Mouse (Mus musculus) cerebellum, adult 2 months (tissue): ENCODE measurements around the gene Rs1. TPM values are rescaled to one million over a fixed set of nuclear protein-coding genes. Genes with fewer than 3 reads are reported as not detected.
A peak's percentile ranks its signal among the peaks of the same experiment; 100 is the strongest.
"Not testable (repeated sequence)": the region's sequence is repeated elsewhere in the genome, so short reads cannot be mapped to it uniquely, and the experiment has no call there.

Source experiments
- DNase-seq, 2 experiments: peaks; one replicate each; pipeline ENCODE4 v3.0.0; 2021
- H3K27ac ChIP-seq: fragments of 200-500 bp; 2 replicates; pipeline ENCODE4 v1.5.1; 2012; ENCODE audit warnings: low read length, control low read depth, inconsistent platforms; ENCODE audit not compliant: insufficient read depth
- H3K27me3 ChIP-seq: fragments of 200-500 bp; 2 replicates; pipeline ENCODE4 v1.6.1; 2012; ENCODE audit warnings: inconsistent platforms, mild to moderate bottlenecking, low read length, moderate library complexity; ENCODE audit not compliant: control insufficient read depth, insufficient read depth
- H3K4me1 ChIP-seq: fragments of 200-500 bp; 2 replicates; pipeline ENCODE4 v1.6.1; 2011; ENCODE audit warnings: low read length; ENCODE audit not compliant: control insufficient read depth, insufficient read depth
- H3K4me3 ChIP-seq: fragments of 200-500 bp; replicated peaks from 2 replicates; pipeline ENCODE3; 2011; ENCODE audit warnings: mild to moderate bottlenecking, low read depth, low read length, control low read depth; ENCODE audit not compliant: insufficient read depth
- CTCF ChIP-seq: fragments of 200-500 bp; IDR thresholded peaks from 2 replicates; pipeline ENCODE4 v1.5.1; 2011; ENCODE audit warnings: low read depth, mild to moderate bottlenecking, control low read depth, low read length, moderate library complexity, borderline replicate concordance; ENCODE audit not compliant: insufficient read depth
- POLR2A ChIP-seq: fragments of 200-500 bp; IDR thresholded peaks from 2 replicates; pipeline ENCODE4 v1.6.1; 2011; ENCODE audit warnings: low read length, control low read depth, borderline replicate concordance; ENCODE audit not compliant: insufficient read depth
- WGBS: fragments of 180-500 bp; shearing (Covaris S2); methylation state at CpG from one replicate; pipeline ENCODE4 v1.1.7; 2018; 5-methylcytosine and 5-hydroxymethylcytosine counted together
- polyA plus RNA-seq: library from polyadenylated mRNA; depleted of rRNA; stranded (reverse); fragments of >200 nt; gene quantifications from 2 replicates; pipeline ENCODE4 v1.2.3, GENCODE M21; 2012; rRNA removed

Rs1 gene
- 0.08 and 0.11 TPM in 2 replicates for polyA plus RNA-seq

DNA sequence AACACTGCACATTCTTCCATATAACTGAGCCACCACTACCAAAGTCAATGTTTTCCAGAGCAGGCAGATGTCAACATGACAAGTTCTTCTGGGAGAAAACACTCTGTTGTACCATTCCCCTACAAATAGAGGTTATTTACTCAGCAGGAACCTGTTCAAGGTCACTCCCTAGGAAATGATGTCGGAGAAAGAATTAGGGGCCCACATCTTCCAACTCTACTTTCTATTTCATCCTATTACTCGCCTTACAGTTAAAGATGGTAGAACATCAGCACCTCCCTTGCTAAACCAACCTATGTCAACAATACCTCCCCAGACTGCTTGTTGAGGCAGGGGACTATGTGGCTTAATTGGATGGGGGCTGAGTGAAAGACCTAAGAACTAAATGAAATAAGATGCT is at the start of gene Rs1:
Gene Rs1 (plus strand): TSS at position 301 of the 400 bp plus-strand sequence.
- Histone ChIP-seq H3K4me3 (no peak within 1 kb of the TSS), H3K27ac (no peak within 1 kb of the TSS), H3K4me1 (no peaks in the 10 kb centered on the region), H3K27me3 (no peaks in the 10 kb centered on the region)
- DNase-seq, result no peak
- 92% methylated on average over 2 of the region's 2 CpGs for WGBS
- TF ChIP-seq CTCF (no peak), POLR2A (no peak)

DNA sequence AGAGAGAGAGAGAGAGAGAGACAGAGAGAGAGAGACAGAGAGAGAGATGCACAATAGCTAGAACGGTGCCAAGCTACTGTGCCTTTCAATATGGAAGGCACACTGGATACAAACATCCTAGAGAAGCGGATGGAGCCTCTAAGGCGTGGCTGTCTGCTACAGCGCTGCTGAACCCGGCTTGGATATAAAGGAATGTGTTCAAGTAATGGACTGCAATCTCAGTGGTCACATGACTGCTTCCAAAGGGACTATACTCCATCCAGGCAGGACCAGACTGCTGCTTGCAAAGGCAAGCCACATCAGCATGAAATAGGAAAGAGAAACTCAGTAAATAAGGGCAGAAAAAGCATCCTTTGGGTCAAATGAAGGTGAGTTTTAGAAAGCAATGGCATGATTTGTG is 32.2 kb upstream of the Rs1 start, which contains the start of gene Ppef1:
Gene Ppef1 (minus strand): TSS at position 116 of the 400 bp plus-strand sequence.
- WGBS, result 75% methylated on average over 5 of the region's 5 CpGs
- no peak within 1 kb of the TSS for H3K27ac ChIP-seq
- TF ChIP-seq CTCF, result no peak
- TF ChIP-seq POLR2A, result no peak
- DNase-seq, result no peak
- no peaks in the 10 kb centered on the region for H3K4me1 ChIP-seq
- H3K4me3 ChIP-seq, result no peak within 1 kb of the TSS
- H3K27me3 ChIP-seq, result no peaks in the 10 kb centered on the region

DNA sequence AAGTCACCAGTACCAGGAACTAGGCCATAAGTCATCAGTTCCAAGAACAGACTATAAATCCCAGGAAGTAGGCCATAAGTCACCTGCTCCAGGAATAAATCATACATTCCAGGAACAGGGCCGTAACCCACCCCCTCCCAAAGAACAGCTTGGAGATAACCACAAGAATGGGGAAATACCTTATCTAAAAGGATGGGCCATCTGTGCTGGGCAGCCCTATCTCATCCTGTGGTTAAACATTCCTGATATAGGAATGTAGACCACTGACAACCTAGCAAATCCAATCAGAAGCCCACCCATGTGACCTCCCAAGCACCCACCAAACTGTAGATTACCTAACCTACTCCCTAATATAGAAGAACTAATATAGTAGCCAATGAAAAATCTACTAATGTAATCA is 22.4 kb upstream of the Rs1 start:
- H3K4me1 ChIP-seq, result no peaks in the 10 kb centered on the region
- 100% methylated on average over 1 of the region's 1 CpGs for WGBS
- no peak overlapping the region for H3K4me3 ChIP-seq
- H3K27ac ChIP-seq, result no peak overlapping the region
- no peak for DNase-seq
- TF ChIP-seq POLR2A (no peak), CTCF (no peak)
- H3K27me3 ChIP-seq, result no peaks in the 10 kb centered on the region

DNA sequence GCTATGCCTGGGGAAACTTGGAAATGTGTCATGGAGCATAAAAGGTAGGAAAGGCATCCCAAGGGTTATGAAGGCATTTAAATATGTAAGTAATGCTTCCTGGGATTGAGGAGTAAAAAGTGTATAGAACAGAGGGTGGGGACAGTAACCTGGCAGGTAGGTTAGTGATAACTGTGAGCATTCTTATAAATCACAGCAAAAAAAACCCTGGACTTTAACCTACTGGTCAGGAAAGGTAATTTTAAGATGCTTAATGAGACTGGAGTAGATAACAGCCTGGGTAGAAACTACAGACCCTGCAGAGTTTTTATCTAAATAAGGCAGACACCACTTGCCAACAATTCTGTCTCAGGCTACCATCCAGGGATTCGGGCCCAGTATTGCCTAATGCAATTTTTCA is 19.2 kb upstream of the Rs1 start:
- H3K4me3 ChIP-seq, result no peak overlapping the region

DNA sequence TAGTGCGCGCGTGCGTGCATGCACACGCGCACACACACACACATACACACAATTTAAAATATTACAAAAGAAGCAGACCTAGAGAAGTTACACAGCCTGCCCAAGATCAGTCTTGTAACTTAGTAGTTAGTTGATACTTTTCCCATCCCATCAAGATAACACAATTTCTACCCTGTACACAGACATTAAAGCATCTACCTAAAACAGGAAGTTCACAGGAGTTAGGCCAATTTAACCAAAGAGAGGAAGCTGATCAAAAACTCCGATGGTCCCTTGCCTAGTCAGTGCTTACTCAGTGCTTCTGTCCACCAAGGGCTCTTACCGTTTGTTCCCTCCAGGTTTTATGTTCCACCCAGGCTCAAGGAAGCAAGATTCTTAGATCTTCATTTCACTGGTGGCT is 17.0 kb upstream of the Rs1 start:
- no peak for DNase-seq
- Histone ChIP-seq H3K4me1 (no peaks in the 10 kb centered on the region), H3K4me3 (no peak overlapping the region), H3K27me3 (no peaks in the 10 kb centered on the region), H3K27ac (no peak overlapping the region)
- TF ChIP-seq CTCF (no peak), POLR2A (no peak)
- WGBS, result 96% methylated on average over 8 of the region's 8 CpGs

More for the DNA sequence above, 19.2 kb upstream of the Rs1 start:
- TF ChIP-seq CTCF (no peak), POLR2A (no peak)
- no peaks in the 10 kb centered on the region for H3K4me1 ChIP-seq
- H3K27me3 ChIP-seq, result no peaks in the 10 kb centered on the region
- DNase-seq, result peak in 1 of 2 experiments; percentile 14
- WGBS, result 4% methylated on average over 1 of the region's 1 CpGs
- no peak overlapping the region for H3K27ac ChIP-seq

DNA sequence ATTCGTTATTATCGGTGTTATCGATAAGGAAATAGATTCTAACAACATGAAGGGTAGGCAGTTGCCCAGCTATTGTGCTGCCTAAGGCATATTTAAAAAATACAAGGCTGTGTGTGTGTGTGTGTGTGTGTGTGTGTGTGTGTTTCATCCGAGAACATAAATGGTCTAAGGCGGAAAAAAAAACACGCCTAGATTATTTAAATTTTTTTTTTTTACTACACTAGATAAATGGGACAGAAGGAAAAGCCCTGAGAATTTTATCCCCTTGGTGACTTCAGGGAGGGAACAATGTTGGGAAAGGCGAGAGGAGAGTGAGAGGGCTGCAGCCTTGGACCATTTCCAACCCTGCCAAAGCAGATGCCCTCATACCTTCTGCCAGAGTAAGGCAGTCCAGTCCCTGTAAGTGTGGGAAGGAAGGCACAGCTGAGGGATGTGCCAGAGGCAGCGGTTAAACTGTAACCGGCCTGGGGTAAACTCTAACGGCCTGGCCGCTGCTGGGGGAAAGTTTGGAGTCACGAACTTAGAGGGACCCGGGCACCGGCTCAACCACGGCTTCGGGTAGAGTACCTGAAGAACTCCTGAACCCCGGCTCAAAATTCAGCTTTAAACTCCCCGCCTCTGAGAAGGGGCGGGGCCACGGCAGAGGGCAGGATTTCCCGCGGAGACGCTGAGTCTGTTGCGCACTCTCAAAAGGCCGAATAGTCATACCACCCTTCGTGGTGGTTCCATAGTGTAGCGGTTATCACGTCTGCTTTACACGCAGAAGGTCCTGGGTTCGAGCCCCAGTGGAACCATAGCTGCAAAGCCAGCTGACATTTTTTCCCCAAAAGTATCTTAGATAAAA is 2.2 kb upstream of the Rs1 start:
- DNase-seq, result peak; percentile 84 to 93
- H3K4me3 ChIP-seq, result peak overlapping the region; percentile 88
- TF ChIP-seq POLR2A (no peak), CTCF (no peak)
- no peaks in the 10 kb centered on the region for H3K4me1 ChIP-seq
- no peak overlapping the region for H3K27ac ChIP-seq
- 13% methylated on average over 30 of the region's 30 CpGs for WGBS
- no peaks in the 10 kb centered on the region for H3K27me3 ChIP-seq

DNA sequence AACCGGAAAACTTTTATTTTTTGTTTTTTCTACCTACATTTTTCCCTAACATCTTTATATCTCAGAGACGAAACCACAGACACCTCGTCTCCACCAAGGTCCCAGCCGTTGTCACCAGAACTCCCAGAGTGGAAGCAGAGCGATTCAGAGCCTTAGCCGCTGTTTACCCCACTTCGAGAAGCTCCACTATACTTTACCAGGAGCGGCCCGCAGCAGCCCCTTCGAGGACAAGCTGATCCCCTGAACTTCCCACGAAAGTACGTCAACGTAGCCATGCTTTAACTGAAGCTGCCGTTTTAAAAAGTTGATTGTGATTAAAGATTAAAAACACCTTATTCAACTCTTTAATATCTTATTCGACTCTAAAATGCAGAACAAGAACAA is 1.6 kb upstream of the Rs1 start:
- WGBS, result 6% methylated on average over 15 of the region's 15 CpGs
- Histone ChIP-seq H3K4me3 (peak overlapping the region; percentile 88), H3K4me1 (no peaks in the 10 kb centered on the region), H3K27me3 (no peaks in the 10 kb centered on the region), H3K27ac (no peak overlapping the region)
- no peak for DNase-seq
- TF ChIP-seq CTCF (no peak), POLR2A (no peak)

DNA sequence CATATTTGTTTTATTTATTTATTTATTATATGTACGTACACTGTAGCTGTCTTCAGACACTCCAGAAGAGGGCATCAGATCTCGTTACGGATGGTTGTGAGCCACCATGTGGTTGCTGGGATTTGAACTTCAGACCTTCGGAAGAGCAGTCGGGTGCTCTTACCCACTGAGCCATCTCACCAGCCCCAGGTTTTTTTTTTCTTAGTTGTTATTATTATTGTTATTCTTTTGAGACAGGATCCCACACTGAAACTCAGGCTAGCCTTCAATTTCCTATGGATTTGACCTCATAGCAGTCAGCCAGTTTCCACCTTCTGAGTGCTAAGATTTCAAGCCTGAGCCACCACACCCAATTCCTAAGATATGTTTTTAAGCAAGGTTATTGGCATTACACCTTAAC is 1.8 kb downstream of the Rs1 start:
- H3K27ac ChIP-seq, H3K4me1 ChIP-seq, H3K27me3 ChIP-seq, DNase-seq, H3K4me3 ChIP-seq: not testable (repeated sequence)
- WGBS, result 77% methylated on average over 5 of the region's 5 CpGs
